Mouse (Mus musculus): Measurements from ENCODE around the gene Slc33a1. TPM values are rescaled to one million over a fixed set of nuclear protein-coding genes. Genes with fewer than 3 reads are reported as not detected.

Gene Slc33a1
- 10 to 100 TPM; 20.6 to 21.1 TPM for total RNA-seq (2021)

GRCm38 (mm10) chr3:63964100-63964921, at the start of gene Slc33a1:
Slc33a1 (minus strand) TSS chr3:63964768.
- intact Hi-C loops (cut with DNase I): no loop called here
- DNase-seq: peak; percentile 99

GRCm38 (mm10) chr3:63988722-63989440, 24.3 kb upstream of the Slc33a1 start:
- intact Hi-C loops (cut with DNase I): no loop called here
- no peak for DNase-seq

GRCm38 (mm10) chr3:63986656-63987055, 22.1 kb upstream of the Slc33a1 start:
- intact Hi-C loops (cut with DNase I): no loop called here
- DNase-seq: no peak

- intact Hi-C loops (cut with DNase I): loop anchor here (10.0 kb wide), 1 partner anchor 817 kb away; no protein-coding TSS in a partner anchor
Measured at GRCm38 (mm10) chr3:63977895-63978294, 13.3 kb upstream of the Slc33a1 start.

GRCm38 (mm10) chr3:63975955-63976908, 11.7 kb upstream of the Slc33a1 start, which contains the start of gene Gmps:
Gmps (plus strand) TSS chr3:63976106.
- peak; percentile 91 for DNase-seq
- intact Hi-C loops (cut with DNase I): loop anchor here (10.0 kb wide), 1 partner anchor 819 kb away; no protein-coding TSS in a partner anchor

More at GRCm38 (mm10) chr3:63977895-63978294, 13.3 kb upstream of the Slc33a1 start:
- DNase-seq: no peak

- intact Hi-C loops (cut with DNase I): no loop called here
- no peak for DNase-seq
Measured at GRCm38 (mm10) chr3:63965929-63966328, 1.4 kb upstream of the Slc33a1 start.

GRCm38 (mm10) chr3:63964922-63965249, 318 bp upstream of the Slc33a1 start:
- intact Hi-C loops (cut with DNase I): no loop called here
- DNase-seq: no peak

- intact Hi-C loops (cut with DNase I): no loop called here
- peak; percentile 3 for DNase-seq
Measured at GRCm38 (mm10) chr3:63963421-63964099, 1.0 kb downstream of the Slc33a1 start.

GRCm38 (mm10) chr3:63949837-63950236, 14.7 kb downstream of the Slc33a1 start:
- no peak for DNase-seq
- intact Hi-C loops (cut with DNase I): no loop called here

GRCm38 (mm10) chr3:63941204-63941850, 23.2 kb downstream of the Slc33a1 start:
- DNase-seq: no peak
- intact Hi-C loops (cut with DNase I): no loop called here

GRCm38 (mm10) chr3:63938928-63939327, 25.6 kb downstream of the Slc33a1 start:
- DNase-seq: peak; percentile 7
- intact Hi-C loops (cut with DNase I): no loop called here

- intact Hi-C loops (cut with DNase I): no loop called here
Measured at GRCm38 (mm10) chr3:63928878-63929859, 35.4 kb downstream of the Slc33a1 start, which contains the start of gene E130311K13Rik. E130311K13Rik (minus strand) TSS chr3:63929472.

GRCm38 (mm10) chr3:63919634-63920033, 44.9 kb downstream of the Slc33a1 start:
- intact Hi-C loops (cut with DNase I): no loop called here
- no peak for DNase-seq

More at GRCm38 (mm10) chr3:63928878-63929859, 35.4 kb downstream of the Slc33a1 start, which contains the start of gene E130311K13Rik:
- DNase-seq: peak; percentile 92

GRCm38 (mm10) chr3:63910301-63910700, 54.3 kb downstream of the Slc33a1 start:
- DNase-seq: no peak
- intact Hi-C loops (cut with DNase I): no loop called here

GRCm38 (mm10) chr3:63905241-63905640, 59.3 kb downstream of the Slc33a1 start:
- DNase-seq: peak; percentile 35
- intact Hi-C loops (cut with DNase I): no loop called here

- intact Hi-C loops (cut with DNase I): no loop called here
- no peak for DNase-seq
Measured at GRCm38 (mm10) chr3:63904157-63904556, 60.4 kb downstream of the Slc33a1 start.

GRCm38 (mm10) chr3:63900021-63900571, 64.5 kb downstream of the Slc33a1 start:
- DNase-seq: peak; percentile 5
- intact Hi-C loops (cut with DNase I): no loop called here

GRCm38 (mm10) chr3:63899309-63899695, 65.3 kb downstream of the Slc33a1 start, which contains the start of gene Plch1:
Plch1 (minus strand) TSS chr3:63899472.
- intact Hi-C loops (cut with DNase I): no loop called here
- peak; percentile 76 for DNase-seq

All from left cerebral cortex, postnatal 4 days (tissue).